Mouse (Mus musculus) gastrocnemius, postnatal 10 days (tissue): Measurements from ENCODE around the gene Nfasc. TPM values are rescaled to one million over a fixed set of nuclear protein-coding genes. Genes with fewer than 3 reads are reported as not detected.
A peak's percentile ranks its signal among the peaks of the same experiment; 100 is the strongest.

Experiments used
- DNase-seq: peaks from one replicate; pipeline ENCODE4 v3.0.0; 2021; ENCODE audit warnings: mixed read lengths
- total RNA-seq, 2 experiments: library from RNA; stranded (reverse); gene quantifications; 2 replicates each; pipeline ENCODE4 v1.2.3; 2021

Gene Nfasc
- total RNA-seq, 2 experiments from 2014 or later = 1.9 TPM

DNA sequence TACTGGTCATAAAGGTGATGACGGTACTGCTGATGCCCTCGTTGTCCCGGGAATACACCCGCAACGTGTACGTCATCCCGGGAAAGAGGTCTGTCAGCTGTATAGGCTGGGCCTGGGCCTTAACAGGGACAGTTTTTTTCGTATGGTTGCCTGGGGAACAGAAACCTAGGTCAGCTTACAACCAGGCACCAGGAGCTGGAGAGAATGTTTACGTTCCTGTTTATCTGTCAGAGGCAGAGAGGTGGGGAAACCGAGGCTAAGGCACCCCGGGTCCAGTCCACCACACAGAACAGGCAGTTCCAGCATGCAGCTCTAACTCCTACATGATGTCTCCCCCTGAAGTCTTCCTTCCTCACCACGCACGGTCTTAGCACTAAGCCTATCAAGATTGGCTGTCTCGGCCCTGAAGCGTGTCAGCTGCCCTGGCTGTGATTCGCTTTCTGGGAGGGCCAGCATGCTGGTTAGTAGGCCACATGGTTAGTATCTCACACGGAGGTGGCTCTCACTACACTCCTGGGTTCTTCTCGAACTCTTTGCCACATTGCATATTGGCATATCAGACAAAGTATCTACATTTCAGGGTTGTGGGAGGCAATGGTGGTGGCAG lies 158.5 kb downstream of the Nfasc start:
- DNase-seq = no peak

DNA sequence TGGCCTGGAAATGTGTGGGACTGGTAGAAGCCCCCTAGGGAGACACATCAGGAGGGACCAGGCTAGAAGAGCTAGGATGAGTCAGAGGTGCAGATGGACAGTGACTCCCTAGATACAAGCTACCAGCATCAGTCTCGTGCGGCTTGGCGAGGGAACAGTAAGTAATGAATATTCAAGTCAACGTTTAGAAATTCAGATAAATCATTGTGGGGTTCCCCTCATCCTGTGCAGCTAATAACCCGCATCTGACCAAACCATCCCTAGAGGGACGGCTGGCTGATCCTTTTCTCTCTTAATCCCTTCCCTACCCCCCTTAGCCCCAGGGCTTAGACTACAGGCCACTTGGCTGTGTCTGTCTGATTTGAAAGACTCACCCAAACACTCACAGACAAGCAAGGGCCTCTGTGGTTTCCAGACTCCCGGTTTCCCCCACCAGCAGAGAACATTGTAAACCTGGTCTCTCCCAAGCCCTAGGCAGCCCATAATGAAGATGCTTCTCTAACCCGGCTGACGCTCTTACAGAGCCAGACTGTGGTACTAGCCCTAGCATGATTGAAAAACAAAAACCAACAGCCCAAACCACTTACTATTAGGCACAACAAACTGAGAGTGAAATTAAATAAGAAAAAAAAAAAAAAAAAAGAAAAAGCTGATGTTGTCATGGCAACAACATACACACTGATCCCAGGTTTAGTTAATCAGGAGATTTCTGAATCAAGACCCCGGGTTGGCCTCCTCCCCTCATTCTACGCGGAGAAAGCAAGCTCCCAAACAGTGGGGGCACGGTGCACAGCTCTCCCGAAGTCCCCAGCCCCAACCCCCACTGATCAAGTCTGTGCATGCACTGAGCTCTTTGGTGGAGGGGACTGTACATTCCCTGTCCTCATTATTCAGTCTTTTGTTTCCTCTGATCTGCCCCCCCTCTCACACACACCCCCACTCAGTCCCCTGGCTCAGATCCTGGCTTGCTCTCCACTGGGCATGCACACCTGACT lies 159.5 kb downstream of the Nfasc start:
- DNase-seq = no peak

DNA sequence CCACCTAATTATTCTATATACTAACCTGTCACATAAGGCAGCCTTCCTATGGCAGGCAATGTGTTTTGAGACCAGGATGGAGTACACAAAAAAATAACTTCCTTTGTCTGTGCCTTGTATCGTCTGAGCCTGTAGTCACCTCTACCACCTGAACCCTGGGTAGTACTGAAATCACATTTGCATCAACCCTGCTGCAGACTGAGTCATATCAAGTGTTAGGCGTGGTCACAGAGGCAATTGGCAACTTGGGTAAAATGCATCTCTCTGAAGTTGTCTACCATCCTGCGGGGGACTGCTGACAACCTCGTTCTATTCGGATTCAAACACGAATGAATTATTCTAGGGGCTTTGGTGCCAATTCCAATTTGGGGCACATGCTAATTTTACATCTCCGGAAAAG lies 161.5 kb downstream of the Nfasc start:
- DNase-seq = no peak

DNA sequence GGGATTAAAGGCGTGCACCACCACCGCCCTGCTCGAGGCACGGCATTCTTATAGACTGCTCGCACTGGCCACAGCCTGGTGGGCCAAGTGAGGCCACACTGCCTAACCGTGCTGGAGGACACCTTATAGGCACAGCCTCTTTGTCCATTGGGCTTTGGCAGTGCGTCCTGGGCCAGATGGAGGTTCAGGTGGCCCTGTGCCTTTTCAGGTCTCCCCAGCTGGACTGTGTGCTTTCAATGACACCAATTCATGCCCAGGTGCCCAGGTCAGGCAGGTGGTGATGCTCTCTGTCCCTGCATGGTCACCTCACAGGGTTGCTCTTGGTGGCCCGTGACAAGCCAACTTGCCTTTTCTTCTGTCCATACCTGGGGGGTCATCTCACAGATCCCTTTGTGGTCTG lies 164.8 kb downstream of the Nfasc start:
- DNase-seq = no peak

DNA sequence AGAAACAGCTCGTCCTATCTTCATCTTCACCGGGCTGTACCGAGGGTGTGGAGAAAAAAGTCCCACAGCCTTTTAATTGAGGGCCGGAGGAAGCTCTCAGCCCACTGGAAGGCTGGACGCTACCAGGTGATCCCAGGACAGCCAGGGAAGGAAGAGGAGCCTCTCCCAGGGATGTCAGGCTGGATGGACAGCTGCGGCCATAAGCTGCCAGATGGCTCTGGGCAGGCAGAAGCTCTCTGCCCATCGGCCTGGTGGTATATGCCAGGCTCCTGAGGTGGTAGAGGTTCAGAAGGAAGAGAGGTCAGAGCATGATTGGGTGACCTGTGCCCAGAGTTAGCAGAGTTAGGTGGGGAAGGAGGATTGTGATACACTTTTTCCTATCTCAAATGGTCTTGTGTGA lies 168.7 kb downstream of the Nfasc start:
- no peak for DNase-seq

DNA sequence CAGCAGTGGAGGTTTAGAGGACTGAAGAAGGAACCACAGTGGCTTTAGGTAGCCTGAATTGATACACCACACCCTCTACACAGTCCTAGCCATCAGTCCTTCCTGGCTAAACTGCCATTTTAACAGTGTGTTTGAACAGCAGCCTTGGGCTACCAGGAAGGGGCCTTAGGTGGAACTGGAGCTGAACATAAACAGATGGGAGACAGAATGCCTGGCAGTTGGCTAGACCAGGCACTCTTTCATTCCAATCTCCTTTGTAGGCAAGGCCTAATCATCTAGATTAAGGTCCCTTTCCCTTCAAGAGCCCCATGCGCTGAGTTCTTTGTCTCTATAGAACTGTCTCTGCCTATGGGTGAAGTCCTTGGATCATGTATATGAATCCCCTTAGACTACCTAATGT lies 170.0 kb downstream of the Nfasc start:
- DNase-seq = no peak

DNA sequence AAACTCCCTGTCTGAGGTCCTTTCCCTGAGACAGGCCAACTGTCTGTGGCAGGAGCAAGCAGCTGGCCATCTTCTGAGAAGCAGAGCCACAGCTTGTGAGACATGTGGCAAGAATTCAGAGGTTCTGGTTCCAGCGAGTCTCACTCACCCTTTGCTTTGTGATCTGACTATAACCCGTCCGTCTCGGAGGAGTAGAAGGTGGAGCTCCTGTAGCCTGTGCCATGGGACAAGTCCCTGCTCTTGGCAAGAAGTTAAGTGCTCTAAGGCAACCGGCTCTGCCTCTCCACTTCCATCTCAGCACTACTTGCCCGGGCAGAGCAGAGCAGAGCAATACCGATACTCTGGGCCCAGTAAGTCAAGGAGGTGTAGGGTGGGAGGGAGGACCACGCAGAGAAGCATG lies 170.7 kb downstream of the Nfasc start:
- DNase-seq = no peak

DNA sequence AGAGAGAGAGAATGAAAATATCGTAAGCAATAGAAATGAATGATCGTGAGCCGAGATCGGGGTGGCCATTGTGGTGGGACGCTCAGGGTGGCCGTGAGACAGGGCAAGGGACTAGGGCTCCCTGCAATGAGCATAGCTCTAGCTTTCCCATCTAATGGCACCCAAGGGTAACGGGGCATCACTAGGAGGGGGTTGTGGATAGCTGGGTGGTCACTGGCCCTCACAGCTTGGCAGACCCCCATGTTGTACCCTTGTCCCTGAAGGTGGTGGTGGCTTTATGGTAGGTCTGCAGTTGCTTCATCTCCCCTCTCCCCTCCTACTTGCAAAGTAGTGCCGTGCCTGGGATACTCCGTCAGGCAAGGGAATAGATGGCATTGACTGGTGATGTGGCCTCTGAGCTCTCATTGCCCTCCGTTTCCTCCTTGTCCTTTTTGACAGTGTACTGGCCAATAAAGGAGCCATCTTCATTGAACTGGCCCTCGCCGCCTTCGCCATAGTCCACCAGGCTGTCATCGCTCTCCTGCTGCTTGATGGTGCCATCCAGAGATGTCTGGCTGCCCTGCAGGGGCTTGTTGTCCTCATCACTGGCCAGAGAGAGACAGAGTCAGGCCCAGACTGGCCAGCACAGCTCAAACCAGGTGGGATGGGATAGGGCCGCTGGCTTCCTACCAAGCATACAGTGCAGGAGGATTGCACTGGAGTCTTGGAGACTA lies 171.4 kb downstream of the Nfasc start:
- DNase-seq = no peak

DNA sequence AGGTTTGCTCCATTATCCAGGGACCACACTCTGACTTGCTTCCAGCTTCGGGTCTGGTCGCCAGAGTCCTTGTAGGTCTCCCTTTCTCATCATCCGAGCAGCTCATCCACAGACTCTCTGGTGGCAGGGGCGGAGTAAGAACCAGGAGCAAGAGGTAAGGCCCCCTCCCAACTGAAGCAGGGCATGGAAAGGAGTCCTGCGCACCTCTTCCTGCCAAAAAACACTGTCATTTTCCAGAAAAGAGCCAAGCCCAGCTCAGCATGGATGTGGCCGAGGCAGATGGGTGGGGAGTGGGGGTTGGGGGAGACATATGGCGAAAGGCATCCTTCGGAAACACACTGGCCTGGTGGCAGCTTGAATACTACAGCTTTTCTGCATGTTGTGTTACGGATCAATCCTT lies 172.1 kb downstream of the Nfasc start:
- DNase-seq = no peak

DNA sequence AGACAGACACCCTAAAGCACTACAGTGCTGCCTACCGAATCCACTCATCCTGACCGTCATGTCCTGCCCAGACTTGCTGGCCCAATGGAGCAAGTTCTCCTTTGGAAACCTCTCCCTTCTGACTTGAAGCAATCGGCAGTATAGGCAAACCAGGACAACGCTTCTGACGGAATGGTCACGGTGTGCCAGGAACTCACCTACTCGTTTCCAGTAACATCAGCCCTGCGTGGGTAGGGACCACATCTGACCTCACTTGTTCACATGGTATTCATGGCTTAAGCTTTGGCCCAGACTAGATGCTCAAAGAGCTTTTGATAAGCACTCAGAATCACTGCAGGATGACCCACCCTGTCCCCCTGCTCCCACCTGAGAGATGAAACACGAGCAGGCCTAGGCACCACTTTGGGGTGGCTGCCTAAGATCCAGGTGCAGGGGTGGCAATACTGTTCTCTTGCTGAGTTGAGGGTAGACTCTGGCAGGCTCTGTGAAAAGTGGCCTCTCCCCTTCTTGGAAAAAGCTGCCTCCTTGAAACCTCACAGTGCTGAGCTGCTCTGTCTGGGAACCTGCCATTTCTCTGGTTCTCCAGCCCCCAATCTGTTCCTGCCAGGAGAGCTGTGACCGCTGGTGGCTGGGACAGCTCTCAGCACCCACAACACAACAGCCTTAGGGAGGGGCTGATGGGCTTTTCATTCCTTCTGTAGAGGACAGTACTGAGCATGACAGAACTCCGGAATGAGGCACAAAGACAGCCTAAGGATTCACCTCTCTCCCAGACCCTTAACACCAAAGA lies 174.1 kb downstream of the Nfasc start:
- DNase-seq = no peak

DNA sequence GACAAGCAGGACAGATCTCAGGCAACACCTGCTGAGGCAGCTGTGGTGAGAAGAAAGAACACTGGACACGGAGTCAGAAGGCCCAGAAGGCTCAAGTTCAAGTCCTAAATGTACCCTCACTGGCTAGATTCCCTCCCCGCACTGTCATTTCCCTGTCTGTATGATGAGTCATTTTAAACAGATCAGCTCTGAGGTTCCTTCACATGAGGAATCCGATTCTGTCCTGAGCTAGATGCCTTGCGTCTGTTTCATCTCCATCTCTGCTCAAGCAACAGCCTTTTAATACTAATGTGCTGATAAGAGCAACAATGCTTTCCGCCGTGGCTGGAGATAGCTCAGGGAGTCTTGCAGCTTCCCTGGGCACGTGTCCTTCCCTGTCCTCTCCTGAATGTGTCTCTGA lies 175.8 kb downstream of the Nfasc start:
- DNase-seq = no peak

DNA sequence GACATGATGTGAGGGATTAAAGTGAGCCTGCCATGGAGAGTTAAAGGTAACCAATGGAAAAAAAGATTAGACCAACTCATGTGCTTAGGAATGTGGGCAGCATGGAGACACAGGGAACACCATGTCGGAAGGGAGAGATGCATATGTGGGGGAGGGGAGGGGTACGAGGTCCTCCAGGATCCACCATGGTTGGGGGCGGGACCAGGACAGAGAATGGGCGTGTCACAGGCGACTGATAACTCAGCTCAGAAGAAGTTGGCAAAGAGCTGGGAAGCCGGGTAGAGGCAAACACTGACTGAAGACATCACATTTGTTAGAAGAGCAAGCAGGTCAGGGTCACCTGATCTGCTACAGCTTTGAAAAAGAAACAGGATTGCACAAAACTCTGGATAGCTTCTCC lies 176.7 kb downstream of the Nfasc start:
- no peak for DNase-seq

DNA sequence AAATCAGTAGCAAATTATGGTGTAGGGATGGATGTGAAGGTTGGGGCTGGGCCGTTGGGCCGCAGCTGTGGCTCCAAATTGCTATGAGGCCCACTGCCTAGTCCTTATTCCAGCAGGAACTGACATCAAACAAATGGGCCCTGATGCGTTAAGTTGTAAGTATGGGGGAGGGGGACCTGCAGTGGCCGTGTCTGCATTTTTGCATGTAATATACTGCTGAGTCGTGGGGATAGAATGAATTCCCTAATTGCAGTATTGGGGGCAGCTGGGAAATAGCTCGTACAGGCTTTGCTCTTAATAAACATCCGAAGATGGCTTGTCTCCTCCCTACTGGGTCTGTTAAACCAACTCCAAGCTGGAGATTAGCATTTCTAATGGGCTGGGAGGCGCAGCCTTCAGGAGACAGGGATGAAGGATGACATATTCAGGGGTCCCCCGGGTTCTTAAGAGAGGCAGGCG lies 179.2 kb downstream of the Nfasc start:
- no peak for DNase-seq

DNA sequence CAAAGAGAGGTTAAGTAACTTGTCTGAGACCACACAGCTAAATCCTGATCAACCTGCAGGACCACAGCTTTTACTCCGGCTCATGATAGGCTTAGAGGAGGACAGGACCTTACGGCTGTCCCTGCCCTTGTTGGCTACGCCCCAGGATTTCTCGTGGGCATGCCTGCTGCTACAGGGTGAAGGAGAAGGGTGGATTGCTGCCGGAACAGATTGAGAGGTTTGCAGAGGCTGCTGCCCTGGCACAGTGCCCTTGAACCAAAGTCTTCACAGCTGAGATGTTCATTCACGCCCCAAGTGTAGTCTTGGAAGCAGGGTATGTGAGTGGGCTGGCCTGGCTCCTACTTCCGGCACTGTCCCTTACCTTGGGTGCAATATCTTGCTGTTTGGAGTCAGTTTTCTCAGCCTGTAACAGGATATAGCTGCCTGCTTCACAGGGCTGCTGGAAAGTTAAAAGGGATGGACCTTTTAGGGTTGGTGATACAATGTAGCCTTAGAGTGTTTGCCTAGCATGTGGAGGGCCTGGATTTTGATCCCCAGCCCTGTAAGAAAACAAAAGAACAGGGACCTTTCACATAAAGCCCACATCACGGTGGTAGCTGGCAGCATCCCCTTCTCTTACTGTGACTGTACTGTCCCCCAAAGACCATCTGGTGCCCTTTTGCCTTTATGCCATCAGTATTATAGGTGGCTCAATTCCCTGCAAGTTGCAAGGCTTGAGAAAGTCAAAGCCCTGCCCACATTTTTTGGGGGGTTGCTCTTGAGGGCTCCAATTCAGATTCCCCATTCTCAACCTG lies 180.5 kb downstream of the Nfasc start:
- peak; percentile 37 for DNase-seq

DNA sequence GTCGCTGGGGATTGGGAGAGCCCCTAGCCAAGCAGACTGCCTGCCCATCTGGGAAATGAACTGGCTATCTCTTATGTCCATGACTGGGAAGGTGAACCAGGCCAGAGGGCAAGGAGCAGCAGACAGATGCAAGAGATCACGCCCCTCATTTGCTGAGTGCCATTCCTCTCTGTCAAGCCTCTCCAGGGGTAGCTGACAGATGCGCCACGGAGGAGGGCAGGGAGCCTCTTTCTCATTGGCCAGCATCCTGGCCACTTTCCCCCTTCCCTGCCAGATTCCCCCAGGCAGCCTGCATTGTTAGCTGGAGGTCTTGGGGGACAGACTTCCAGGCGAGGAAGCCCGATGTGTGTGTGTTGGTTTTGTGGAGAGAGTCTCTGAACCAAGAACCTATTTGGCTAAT lies 182.6 kb downstream of the Nfasc start:
- no peak for DNase-seq

DNA sequence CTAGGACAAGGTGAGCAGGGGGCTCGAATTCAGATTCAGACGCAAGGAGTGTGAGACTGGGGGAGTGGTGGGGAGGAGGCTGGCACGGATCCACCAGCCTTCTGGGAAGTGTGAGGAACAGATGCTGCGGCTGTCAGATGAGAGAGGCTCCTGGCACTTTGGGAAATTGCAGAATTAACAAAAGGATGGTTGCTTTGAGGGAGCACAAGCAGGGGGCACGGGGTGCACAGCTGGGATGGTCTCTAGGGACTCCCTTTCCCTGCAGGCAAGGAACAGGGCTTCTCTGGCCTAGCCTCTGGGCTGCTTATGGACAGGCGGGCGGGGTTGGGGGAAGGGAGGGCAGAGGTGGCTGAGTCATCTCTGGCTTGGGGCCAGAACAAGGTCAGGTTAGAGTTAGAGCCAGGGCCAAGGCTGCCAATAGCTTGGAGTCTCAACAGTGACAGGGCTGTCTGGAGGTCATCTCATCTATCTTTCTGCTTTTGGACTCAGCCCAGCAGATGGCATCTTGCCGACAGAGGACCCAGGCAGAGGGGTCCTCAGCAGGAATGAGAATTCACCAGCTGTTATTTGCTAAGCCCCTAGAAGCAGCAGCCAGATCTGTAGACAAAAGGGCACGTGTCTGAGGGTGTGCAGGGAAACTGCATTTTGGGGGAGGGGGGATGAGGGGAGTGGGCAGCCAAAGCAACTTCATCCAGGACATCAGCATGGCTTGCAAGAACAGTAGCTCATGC lies 183.5 kb downstream of the Nfasc start:
- DNase-seq = peak; percentile 61

DNA sequence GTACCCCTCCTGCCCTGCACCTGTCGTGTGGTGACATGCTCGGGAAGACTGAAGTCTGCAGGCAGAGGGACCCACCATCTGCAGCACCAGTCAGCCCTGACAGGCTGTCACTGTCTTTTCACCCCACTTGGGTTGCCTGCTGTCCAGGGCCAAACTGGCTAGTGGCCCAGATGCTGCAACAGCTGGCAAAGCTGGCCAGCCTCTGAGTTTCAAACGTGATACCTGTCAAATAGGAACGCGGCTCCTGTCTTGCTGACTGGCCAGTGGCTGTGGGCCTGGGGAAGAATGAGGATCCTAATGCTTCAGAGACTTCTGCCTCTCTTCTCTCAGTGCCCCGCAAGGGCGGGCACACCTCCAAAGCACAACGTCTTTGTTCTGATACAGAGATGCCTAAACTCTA lies 197.8 kb downstream of the Nfasc start:
- peak; percentile 49 for DNase-seq

DNA sequence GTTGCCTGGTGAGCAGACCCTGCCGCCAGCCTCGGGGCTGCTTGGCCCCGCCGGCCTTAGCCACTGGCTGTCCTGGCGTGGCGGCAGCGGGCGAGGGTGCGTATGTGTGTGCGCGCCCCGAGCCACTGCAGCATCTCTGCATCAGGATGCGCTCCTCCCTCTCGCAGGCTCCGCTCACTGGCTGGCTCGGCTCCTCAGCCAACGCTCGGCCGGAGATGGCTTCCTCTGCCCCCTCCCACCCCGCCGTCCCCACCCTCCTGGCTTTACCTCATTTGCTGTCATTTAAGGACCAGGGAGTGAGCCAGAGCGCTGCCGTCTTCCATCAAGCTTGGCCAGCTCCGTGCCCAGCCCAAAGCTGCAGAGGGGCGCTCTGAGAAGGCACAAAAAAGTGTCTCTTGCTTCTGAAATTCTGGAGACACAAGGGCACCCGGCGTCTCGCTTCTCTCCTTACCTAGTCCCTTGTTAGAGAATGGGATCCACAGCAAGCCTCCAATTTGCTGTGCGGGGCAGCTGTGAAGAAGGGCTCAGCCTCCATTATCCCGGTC lies 198.8 kb downstream of the Nfasc start, which contains the start of gene Cntn2:
Gene Cntn2, minus strand, starts transcription at position 495 of the 545 bp plus-strand sequence.
- no peak for DNase-seq

DNA sequence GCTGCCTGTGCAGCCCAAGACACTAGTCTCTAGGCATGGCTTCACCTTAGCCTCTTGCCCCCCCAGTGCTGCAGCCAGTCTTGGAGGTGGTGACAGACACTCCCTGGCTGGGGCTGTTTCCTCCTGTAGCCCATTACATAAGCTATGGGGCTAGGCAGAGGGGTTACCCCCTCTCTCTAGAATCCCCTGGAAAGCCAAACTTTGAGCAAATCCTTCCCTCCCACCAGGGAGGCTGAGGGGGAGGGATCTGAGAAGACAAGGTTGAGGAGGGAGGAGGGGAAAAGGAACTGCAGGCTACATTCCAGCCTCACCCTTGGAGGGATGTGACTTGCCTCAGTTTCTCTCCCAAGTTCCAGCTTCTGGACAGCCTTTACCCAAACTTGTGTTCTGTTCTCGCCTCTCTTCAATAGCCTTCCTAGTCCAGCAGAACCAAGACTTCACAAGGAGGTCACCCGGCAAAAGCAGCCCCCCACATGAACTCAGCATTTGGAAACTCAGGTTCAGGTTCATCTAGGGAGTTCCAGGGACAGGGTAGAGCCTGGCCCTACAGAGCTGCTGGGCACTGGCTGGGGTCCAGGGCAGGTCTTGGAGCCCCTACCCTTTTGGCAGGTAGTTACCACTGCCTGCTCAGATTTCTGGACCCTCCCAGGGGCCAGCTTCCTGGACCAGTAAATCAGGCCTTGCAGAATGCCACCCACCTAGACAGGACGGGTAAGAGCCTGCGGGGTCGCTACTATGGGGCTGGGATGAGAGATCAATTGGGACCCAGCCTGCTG lies 199.6 kb downstream of the Nfasc start:
- no peak for DNase-seq
